Mouse (Mus musculus) gastrocnemius, postnatal 14 days (tissue): ENCODE results near the gene Nptx2. TPM values are rescaled to one million over a fixed set of nuclear protein-coding genes. Genes with fewer than 3 reads are reported as not detected.

Experiments
- DNase-seq: peaks from one replicate; pipeline ENCODE4 v3.0.0; 2021; ENCODE audit warnings: mixed read lengths
- intact Hi-C: fragments of 180-260 bp; cut with DNase I; formaldehyde crosslinking; loops from one replicate; pipeline ENCODE4 v1.15.1; 2025; ENCODE audit warnings: low total_unique reads
- total RNA-seq, 2 experiments: library from RNA; stranded (reverse); gene quantifications; 2 replicates each; pipeline ENCODE4 v1.2.3; 2021

Nptx2 gene
- total RNA-seq, 2 experiments from 2014 or later: 0.09 to 0.21 TPM

DNA sequence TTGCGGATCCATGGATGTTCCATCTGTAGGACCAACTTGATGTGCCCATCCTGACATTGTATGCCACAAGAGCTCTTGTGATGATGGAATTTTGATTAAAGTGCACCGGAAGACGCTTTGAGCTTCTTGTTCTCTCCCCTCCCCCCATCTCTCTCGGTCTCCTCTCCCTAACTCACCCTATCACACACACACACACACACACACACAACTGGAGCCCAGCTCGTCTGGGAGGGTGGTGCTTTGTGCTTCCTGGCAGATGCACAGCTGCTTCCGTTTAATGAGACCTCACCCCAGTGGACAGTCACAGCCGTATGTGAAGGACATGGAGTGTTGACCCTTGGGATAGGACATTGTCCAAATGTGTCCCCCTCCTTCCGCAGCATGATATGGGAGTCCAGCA is 11.7 kb downstream of the Nptx2 start:
- intact Hi-C loops: no loop called here
- DNase-seq: no peak

DNA sequence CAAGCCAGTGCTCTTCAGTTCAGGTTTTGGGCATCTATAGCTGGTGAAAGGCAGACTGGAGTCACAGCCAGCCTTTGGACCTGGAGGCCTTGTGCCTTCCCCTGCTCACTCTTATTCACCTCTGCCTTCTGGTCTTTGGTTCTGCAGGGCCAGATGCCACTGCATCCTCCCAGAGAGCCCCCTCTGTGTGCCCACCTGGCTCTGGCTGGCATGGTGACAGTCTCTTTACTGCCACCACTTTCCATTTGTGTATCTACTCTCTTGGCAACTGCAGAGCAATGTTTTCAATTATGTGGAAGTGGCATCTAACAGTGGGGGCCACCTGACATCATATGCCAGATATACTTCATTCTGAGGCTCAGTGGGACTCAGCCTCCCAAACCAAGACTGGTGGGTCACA is 12.8 kb downstream of the Nptx2 start:
- intact Hi-C loops: no loop called here
- no peak for DNase-seq

DNA sequence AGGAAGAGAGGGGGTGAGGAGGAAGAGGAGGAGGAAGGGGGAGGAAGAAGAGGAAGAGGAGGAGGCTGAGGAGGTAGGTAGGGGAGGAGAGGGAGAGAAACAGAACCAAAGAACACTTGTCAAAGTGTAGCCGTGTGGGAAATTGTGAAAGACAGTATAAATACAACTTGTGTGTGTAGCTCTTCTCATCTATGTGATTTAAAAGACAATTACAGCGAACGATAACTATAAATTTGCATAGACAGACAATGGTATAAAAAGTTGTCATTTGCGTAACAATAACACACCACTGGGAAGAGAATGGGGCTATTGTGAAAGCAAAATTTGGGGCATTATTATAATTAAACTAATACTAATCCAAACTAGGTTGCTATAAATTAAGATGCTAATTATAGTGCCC is 20.0 kb downstream of the Nptx2 start:
- intact Hi-C loops: no loop called here
- no peak for DNase-seq

- intact Hi-C loops: no loop called here
- no peak for DNase-seq
These were observed 39.4 kb downstream of the Nptx2 start for GRCm38 (mm10) chr5:144585100-144585499.

GRCm38 (mm10) chr5:144591248-144591880 is 45.7 kb downstream of the Nptx2 start:
- intact Hi-C loops: no loop called here
- DNase-seq: no peak

GRCm38 (mm10) chr5:144594796-144595195 is 49.1 kb downstream of the Nptx2 start:
- intact Hi-C loops: no loop called here

More at GRCm38 (mm10) chr5:144594796-144595195, 49.1 kb downstream of the Nptx2 start:
- no peak for DNase-seq

Other genes with a start within 250 kb of the Nptx2 start
- 1 to 10 TPM; 1.6 to 2.2 TPM for gene Baiap2l1, start 187.8 kb upstream of the Nptx2 start, total RNA-seq
- gene Tmem130, start 215.9 kb downstream of the Nptx2 start, total RNA-seq: not detected
- gene Trrap, start 221.8 kb downstream of the Nptx2 start, total RNA-seq: 10 to 100 TPM; 30.6 to 33.9 TPM